Mouse (Mus musculus) erythroblast, embryonic 14.5 days (primary cell): ENCODE data around the gene Sema3e.

Source experiments
- GATA1 ChIP-seq: IDR thresholded peaks from 2 replicates; pipeline ENCODE4 v1.6.1; 2012; ENCODE audit warnings: low read length, inconsistent platforms, mixed read lengths
- TAL1 ChIP-seq: IDR thresholded peaks from 3 replicates; pipeline ENCODE4 v1.6.1; 2012; ENCODE audit warnings: low read length, inconsistent platforms, mixed read lengths

DNA sequence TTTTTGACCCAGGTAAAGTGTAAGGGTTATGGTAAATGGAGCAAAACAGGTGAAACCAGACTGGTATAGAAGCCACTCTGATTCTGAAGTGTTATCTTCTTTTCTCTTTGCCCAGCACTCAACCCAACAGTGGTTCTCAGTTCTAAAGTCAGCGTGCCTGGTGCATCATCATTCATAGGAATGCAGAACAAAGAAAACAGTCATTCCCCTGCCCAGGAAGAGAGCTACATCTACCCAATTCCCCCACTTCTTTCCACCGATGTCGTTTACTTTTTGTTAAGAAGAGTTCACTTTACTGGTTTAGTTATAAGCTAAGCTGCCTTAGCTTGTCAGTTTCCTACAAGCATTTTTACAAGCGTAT is 65.5 kb downstream of the Sema3e start:
- no peak for TF ChIP-seq GATA1
- no peak for TF ChIP-seq TAL1
